Mouse (Mus musculus): ENCODE measurements around the gene Gm11214. TPM values are rescaled to one million over a fixed set of nuclear protein-coding genes. Genes with fewer than 3 reads are reported as not detected.

The Gm11214 gene
- polyA plus RNA-seq, 1 experiment, result not detected

GRCm38 (mm10) chr4:63683716-63684115 lies 20.5 kb upstream of the Gm11214 start:
- no peak for TF ChIP-seq POLR2A (IDR thresholded peaks at IDR 0.05; ENCODE audit: control insufficient read depth, low read depth, low read length)
- TF ChIP-seq CTCF (IDR thresholded peaks at IDR 0.05; ENCODE audit: control insufficient read depth, insufficient read depth, insufficient replicate concordance, low read depth, low read length), result no peak
- no peaks in the 10 kb centered on the region for H3K4me1 ChIP-seq (ENCODE audit: control insufficient read depth, insufficient read depth, low read length)
- H3K27ac ChIP-seq (ENCODE audit: control insufficient read depth, insufficient read depth, low read depth, low read length), result no peak overlapping the region
- no peaks in the 10 kb centered on the region for H3K36me3 ChIP-seq (ENCODE audit: control insufficient read depth, insufficient read depth, low read length)
- H3K27me3 ChIP-seq (ENCODE audit: control insufficient read depth, insufficient read depth, low read length), result no peaks in the 10 kb centered on the region
- no peak overlapping the region for H3K4me3 ChIP-seq (ENCODE audit: control insufficient read depth, low read depth, low read length)

- Histone ChIP-seq H3K36me3 (ENCODE audit: control insufficient read depth, insufficient read depth, low read length) (no peaks in the 10 kb centered on the region), H3K4me1 (ENCODE audit: control insufficient read depth, insufficient read depth, low read length) (no peaks in the 10 kb centered on the region), H3K27me3 (ENCODE audit: control insufficient read depth, insufficient read depth, low read length) (no peaks in the 10 kb centered on the region), H3K27ac (ENCODE audit: control insufficient read depth, insufficient read depth, low read depth, low read length) (no peak overlapping the region), H3K4me3 (ENCODE audit: control insufficient read depth, low read depth, low read length) (no peak overlapping the region)
- TF ChIP-seq CTCF (IDR thresholded peaks at IDR 0.05; ENCODE audit: control insufficient read depth, insufficient read depth, insufficient replicate concordance, low read depth, low read length), result no peak
- TF ChIP-seq POLR2A (IDR thresholded peaks at IDR 0.05; ENCODE audit: control insufficient read depth, low read depth, low read length), result no peak
Observed at GRCm38 (mm10) chr4:63683056-63683455, 19.9 kb upstream of the Gm11214 start.

GRCm38 (mm10) chr4:63682441-63682840 lies 19.3 kb upstream of the Gm11214 start:
- no peak for TF ChIP-seq POLR2A (IDR thresholded peaks at IDR 0.05; ENCODE audit: control insufficient read depth, low read depth, low read length)
- no peak for TF ChIP-seq CTCF (IDR thresholded peaks at IDR 0.05; ENCODE audit: control insufficient read depth, insufficient read depth, insufficient replicate concordance, low read depth, low read length)
- Histone ChIP-seq H3K36me3 (ENCODE audit: control insufficient read depth, insufficient read depth, low read length) (no peaks in the 10 kb centered on the region), H3K4me3 (ENCODE audit: control insufficient read depth, low read depth, low read length) (no peak overlapping the region), H3K4me1 (ENCODE audit: control insufficient read depth, insufficient read depth, low read length) (no peaks in the 10 kb centered on the region), H3K27me3 (ENCODE audit: control insufficient read depth, insufficient read depth, low read length) (no peaks in the 10 kb centered on the region), H3K27ac (ENCODE audit: control insufficient read depth, insufficient read depth, low read depth, low read length) (no peak overlapping the region)

GRCm38 (mm10) chr4:63681557-63681956 lies 18.4 kb upstream of the Gm11214 start:
- H3K4me3 ChIP-seq (ENCODE audit: control insufficient read depth, low read depth, low read length), result no peak overlapping the region
- TF ChIP-seq CTCF (IDR thresholded peaks at IDR 0.05; ENCODE audit: control insufficient read depth, insufficient read depth, insufficient replicate concordance, low read depth, low read length), result no peak
- TF ChIP-seq POLR2A (IDR thresholded peaks at IDR 0.05; ENCODE audit: control insufficient read depth, low read depth, low read length), result no peak
- H3K27me3 ChIP-seq (ENCODE audit: control insufficient read depth, insufficient read depth, low read length), result no peaks in the 10 kb centered on the region
- no peaks in the 10 kb centered on the region for H3K36me3 ChIP-seq (ENCODE audit: control insufficient read depth, insufficient read depth, low read length)
- no peak overlapping the region for H3K27ac ChIP-seq (ENCODE audit: control insufficient read depth, insufficient read depth, low read depth, low read length)
- H3K4me1 ChIP-seq (ENCODE audit: control insufficient read depth, insufficient read depth, low read length), result no peaks in the 10 kb centered on the region

- no peak overlapping the region for H3K4me3 ChIP-seq (ENCODE audit: control insufficient read depth, low read depth, low read length)
- no peaks in the 10 kb centered on the region for H3K4me1 ChIP-seq (ENCODE audit: control insufficient read depth, insufficient read depth, low read length)
- no peaks in the 10 kb centered on the region for H3K27me3 ChIP-seq (ENCODE audit: control insufficient read depth, insufficient read depth, low read length)
- H3K36me3 ChIP-seq (ENCODE audit: control insufficient read depth, insufficient read depth, low read length), result no peaks in the 10 kb centered on the region
- TF ChIP-seq CTCF (IDR thresholded peaks at IDR 0.05; ENCODE audit: control insufficient read depth, insufficient read depth, insufficient replicate concordance, low read depth, low read length) (no peak), POLR2A (IDR thresholded peaks at IDR 0.05; ENCODE audit: control insufficient read depth, low read depth, low read length) (no peak)
- H3K27ac ChIP-seq (ENCODE audit: control insufficient read depth, insufficient read depth, low read depth, low read length), result no peak overlapping the region
Observed at GRCm38 (mm10) chr4:63675128-63675527, 11.9 kb upstream of the Gm11214 start.

GRCm38 (mm10) chr4:63668255-63668654 lies 5.1 kb upstream of the Gm11214 start:
- Histone ChIP-seq H3K27ac (ENCODE audit: control insufficient read depth, insufficient read depth, low read depth, low read length) (no peak overlapping the region), H3K4me3 (ENCODE audit: control insufficient read depth, low read depth, low read length) (no peak overlapping the region), H3K4me1 (ENCODE audit: control insufficient read depth, insufficient read depth, low read length) (no peaks in the 10 kb centered on the region), H3K27me3 (ENCODE audit: control insufficient read depth, insufficient read depth, low read length) (no peaks in the 10 kb centered on the region), H3K36me3 (ENCODE audit: control insufficient read depth, insufficient read depth, low read length) (no peaks in the 10 kb centered on the region)
- TF ChIP-seq CTCF (IDR thresholded peaks at IDR 0.05; ENCODE audit: control insufficient read depth, insufficient read depth, insufficient replicate concordance, low read depth, low read length) (no peak), POLR2A (IDR thresholded peaks at IDR 0.05; ENCODE audit: control insufficient read depth, low read depth, low read length) (no peak)

- no peak for TF ChIP-seq POLR2A (IDR thresholded peaks at IDR 0.05; ENCODE audit: control insufficient read depth, low read depth, low read length)
- TF ChIP-seq CTCF (IDR thresholded peaks at IDR 0.05; ENCODE audit: control insufficient read depth, insufficient read depth, insufficient replicate concordance, low read depth, low read length), result no peak
- no peaks in the 10 kb centered on the region for H3K4me1 ChIP-seq (ENCODE audit: control insufficient read depth, insufficient read depth, low read length)
- no peaks in the 10 kb centered on the region for H3K27me3 ChIP-seq (ENCODE audit: control insufficient read depth, insufficient read depth, low read length)
- no peaks in the 10 kb centered on the region for H3K36me3 ChIP-seq (ENCODE audit: control insufficient read depth, insufficient read depth, low read length)
- H3K4me3 ChIP-seq (ENCODE audit: control insufficient read depth, low read depth, low read length), result no peak overlapping the region
- H3K27ac ChIP-seq (ENCODE audit: control insufficient read depth, insufficient read depth, low read depth, low read length), result no peak overlapping the region
Observed at GRCm38 (mm10) chr4:63665738-63666137, 2.6 kb upstream of the Gm11214 start.

- Histone ChIP-seq H3K27ac (ENCODE audit: control insufficient read depth, insufficient read depth, low read depth, low read length) (no peak overlapping the region), H3K27me3 (ENCODE audit: control insufficient read depth, insufficient read depth, low read length) (no peaks in the 10 kb centered on the region), H3K4me3 (ENCODE audit: control insufficient read depth, low read depth, low read length) (no peak overlapping the region), H3K4me1 (ENCODE audit: control insufficient read depth, insufficient read depth, low read length) (no peaks in the 10 kb centered on the region), H3K36me3 (ENCODE audit: control insufficient read depth, insufficient read depth, low read length) (no peaks in the 10 kb centered on the region)
- TF ChIP-seq POLR2A (IDR thresholded peaks at IDR 0.05; ENCODE audit: control insufficient read depth, low read depth, low read length) (no peak), CTCF (IDR thresholded peaks at IDR 0.05; ENCODE audit: control insufficient read depth, insufficient read depth, insufficient replicate concordance, low read depth, low read length) (no peak)
Observed at GRCm38 (mm10) chr4:63661857-63662256, 1.3 kb downstream of the Gm11214 start.
